Mouse (Mus musculus) spleen, adult 12 weeks (tissue): ENCODE data around the gene Stoml3.

ENCODE experiments used
- DNase-seq: peaks from one replicate; pipeline ENCODE4 v3.0.0; 2022; ENCODE audit warnings: low spot score

Stoml3 gene

DNA sequence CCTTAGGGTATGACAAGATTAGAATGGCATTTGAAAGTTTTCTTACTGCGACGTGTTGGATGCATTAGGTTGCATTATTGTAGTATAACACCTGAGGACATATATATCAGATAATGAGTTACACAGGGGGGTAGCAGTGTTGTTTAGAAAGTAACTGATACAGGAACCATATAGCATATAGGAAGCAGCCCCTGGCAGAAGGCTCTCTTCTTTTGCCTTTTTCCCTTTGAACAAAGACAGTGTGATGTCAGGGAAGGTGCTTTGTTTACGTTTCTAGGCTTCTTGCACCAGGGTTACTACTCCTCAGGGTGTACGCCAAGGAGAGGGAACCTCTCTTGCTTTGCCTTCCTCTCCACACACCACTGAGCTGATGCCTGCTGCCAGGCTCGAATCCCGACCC, at the start of gene Stoml3:
Stoml3 (plus strand) TSS at position 301 of the 400 bp plus-strand sequence.
- no peak for DNase-seq

DNA sequence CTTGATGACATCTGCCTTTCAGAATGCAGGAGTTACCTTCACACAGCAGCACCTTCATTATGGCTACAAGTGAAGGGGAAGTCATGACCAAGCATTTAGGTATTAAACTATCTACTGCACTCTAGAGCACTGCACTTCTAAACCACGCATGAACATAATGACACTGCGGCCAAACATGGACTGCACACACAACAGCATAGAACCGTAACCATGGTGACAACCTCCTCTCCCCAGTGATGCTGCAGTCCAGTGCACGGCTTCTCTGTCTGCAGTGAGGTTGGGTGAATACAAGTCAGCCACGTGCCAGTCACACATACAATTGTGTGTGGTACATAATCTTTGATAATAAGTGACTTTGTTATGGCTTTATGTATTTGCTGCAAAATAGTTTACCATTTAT, 42.9 kb upstream of the Stoml3 start:
- DNase-seq, result no peak

DNA sequence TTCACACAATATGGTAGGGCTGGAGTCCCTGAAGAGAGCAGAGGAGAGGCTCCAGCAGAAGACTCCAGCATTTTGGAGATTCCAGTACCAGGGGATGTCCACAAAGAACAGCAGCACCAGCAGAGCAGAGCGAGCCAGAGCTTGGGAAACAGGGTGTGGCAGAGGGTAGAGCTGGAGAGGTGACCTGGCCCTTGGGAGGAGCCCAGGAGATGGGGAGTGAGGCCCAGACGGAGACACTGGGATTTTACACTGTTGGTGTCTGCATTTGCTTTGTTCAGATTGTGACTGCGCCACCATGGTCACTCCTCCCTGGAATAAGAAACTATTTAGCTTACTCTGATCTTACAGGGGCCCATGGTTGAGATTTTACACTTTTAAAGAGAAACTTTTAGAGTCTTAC, 41.7 kb upstream of the Stoml3 start:
- DNase-seq, result no peak

DNA sequence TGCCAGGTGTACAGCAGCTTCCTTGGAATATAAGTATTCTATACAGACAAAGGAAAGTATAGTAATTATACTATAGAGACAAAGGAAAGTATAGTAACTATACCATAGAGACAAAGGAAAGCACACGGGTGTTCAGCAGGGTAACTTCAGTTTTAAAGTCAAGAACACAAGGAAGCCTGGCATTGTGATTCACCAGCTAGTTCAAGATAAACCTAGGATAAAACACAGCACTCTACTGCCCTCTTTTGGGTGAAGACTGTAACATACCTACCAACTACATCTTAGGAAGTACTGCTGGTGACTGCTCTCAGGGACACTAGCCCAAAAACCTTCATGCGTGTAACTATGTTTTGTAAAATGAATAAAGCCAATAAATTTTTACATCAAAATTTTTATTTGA, 40.2 kb upstream of the Stoml3 start:
- DNase-seq, result no peak

DNA sequence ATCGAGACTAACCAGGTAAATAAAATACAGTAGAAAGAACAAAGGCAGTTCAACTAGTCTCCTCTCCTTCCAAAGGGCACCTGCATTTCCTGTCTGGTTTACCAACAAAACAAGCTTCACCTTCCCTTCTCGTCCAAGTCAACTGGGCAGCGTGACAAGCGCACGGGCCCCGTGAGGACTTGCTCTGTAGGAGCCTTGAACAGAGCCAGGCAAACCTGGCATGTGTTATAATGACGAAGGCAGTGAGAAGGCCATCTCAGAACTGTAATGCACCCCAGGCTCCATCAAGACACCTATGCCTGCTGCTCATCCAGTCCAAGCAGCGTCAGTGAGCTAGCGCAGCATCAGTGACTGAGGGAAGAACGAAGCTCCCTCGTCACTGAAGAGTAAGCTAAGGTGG, 37.8 kb upstream of the Stoml3 start:
- DNase-seq, result no peak

DNA sequence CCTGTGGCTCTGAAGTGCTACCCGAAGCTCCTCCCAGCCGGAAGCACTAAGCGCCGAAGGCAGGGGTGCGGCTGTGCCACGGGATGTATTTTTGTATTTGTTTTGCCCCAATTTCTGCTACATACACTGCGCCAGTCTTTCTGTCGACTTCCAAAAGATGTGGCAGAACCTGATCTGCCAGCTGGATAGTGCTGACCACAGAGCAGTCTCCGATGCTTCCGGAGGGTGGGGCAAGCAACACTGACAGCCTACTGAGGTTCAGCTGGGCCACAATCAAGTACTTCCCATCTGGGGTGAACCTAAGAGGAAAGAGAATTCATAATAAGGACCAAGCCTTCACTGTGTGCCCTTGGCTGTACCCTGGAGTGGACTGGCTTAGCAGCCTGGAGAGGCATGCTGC, 36.1 kb upstream of the Stoml3 start:
- no peak for DNase-seq

DNA sequence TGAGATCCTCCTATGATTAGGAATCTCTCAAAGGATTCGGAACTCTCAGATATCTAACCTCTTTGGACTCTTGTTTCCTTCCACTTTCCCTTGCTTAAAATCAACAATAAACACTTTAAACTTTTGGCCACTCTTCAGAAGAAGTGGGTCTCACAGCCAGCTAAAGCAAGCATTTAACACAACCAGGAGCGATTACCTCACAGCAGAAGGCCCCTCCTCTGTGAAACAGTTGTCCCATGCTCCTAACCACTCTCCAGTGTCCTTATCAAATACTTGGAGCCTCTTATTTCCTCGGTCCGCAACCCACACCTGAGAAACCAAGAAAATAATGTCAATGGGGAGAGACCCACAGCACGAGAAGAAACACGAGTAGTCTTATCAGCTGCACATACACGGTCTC, 35.1 kb upstream of the Stoml3 start:
- DNase-seq, result no peak

DNA sequence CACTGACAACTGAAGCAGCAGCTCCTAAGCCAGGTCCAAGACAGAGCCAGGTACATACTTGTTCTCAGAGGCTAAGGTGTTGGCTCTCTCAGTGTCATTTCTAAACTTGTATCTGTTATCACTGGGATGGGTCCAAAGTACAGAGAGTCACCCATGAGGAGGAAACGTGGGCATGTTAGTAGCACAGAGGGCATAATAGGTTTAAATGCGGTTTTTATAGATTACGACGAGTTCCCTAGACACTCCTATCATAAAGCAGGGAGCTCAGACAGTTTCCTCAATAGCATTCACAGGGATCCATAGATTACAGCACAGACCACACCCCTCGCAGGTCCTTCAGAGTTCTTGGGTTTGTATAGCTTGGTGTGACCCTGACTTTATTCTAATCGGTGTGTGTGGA, 34.4 kb upstream of the Stoml3 start:
- no peak for DNase-seq

DNA sequence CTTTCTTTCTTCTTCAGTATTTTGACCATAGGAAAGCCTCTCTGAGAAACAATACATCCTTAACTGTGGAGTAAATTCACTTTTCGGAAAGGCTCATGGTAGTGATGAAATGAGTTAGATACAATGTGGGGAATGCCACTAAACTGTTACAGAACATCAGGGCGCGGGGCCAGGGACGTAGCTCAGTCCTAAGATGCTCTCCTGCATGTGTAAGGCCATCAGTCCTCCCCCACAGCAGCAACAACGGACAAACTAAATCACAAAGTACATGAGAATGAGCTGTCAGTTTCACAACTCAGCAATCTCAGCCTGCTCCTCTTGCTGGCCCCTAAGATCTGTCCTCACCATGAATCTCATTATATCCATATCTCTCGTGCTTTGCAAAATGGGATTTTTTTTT, 33.9 kb upstream of the Stoml3 start:
- no peak for DNase-seq

DNA sequence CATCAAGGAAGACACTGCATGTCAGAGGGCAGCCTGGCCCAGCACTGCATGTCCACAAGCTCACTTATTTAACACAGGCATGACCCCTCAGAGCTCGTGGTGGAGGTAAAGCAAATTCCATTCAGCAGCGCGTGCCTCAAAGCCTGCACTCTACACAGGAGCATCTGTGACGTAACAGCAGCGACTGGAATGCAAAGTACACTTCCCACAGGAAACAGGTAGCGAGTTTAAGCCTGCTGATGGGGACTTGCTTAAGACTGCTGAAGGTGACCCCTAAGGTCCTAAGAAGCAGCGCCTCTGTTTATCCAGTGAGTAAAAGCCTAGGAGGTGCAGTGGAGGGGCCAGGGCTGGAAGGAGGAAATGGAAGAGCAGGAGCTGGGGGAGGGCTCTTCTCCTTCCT, 33.5 kb upstream of the Stoml3 start:
- DNase-seq, result no peak

DNA sequence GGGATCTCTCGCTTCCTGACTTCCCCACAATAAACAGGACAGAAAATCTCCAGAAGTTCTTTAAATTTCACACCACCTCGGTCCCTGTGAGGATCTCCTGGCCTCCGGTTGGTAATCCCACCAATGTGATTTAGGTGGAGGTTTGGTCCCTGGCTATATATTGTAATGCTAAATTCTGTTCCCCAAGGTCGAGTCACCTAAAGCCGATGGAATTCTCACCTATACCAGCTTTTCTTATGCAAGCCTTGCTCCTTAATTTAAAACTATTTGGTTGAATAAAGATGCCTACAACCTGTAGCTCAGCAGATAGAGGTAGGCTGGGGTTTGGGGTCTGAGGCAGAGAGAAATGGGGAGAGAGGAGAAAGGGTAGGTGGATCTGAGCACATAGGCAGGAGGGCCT, 30.7 kb upstream of the Stoml3 start:
- DNase-seq, result no peak

DNA sequence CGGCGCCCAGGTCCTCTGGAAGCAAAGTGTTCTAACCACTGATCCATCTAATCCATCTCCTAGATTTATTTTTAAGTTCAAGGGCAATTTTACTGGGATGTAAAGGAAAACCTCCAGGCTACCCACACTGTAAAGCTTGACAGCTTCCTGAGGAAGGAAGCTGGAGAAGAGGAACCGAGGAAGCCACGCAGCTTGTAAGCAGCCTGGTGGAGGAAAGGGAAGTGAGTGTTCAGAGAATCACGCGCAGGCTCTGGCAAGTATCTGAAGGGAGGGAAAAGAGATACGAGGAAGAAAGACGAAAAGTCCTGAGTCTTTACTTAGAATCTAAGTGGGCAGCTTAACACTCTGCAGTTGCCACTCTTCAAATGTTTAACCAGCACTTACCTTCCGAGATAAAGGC, 28.3 kb upstream of the Stoml3 start:
- no peak for DNase-seq

DNA sequence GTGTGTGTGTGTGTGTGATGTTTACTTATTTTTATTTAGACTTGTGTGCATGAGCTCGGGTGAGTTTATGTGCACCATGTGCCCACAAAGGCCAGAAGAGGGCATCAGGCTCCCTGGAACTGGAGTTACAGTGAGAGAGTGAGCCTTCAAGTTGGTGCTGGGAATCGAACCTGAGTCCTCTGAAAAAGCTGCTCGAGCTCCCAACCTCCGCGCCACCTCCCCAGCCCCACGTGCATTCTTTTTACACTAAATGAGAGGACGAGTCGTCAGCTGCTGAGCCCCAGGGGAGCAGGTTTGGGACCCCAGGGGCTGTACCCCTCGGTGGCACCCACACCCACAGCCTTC, 25.8 kb upstream of the Stoml3 start:
- DNase-seq, result no peak

DNA sequence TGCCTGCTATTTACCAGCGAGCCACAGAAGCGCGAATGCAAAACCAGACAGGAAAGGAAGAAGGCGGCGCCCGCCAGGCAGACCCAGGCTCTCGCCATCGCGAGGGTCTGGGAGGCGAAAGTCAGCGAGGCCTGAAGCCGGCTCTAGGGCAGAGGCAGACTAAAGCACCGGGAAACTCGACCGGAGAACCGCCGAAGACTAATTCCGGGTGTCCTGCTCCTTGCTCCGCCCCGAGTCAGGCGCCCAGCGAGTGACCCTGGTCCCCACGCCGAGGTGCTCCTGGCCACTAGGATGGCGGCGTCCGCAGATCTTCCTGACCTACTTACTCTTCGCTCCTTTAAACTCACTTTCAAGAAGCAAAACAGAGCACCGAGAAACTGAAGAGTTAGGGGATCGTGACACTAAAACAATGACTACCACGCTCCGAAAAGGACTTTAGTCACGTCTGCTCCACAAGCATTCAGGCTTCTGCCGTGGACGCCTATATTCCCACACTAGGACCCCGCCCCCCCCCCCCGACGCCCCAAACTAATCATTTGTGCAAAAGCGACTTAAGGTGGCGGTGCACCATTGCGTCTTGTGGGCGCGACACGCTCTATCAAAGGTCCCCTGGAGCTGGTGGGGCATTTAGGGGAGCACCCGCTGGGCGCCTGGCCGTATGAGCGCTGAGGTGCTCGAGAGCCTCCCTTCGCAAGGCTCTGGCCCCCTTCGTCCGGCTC, 25.2 kb upstream of the Stoml3 start, which contains the start of the genes Nhlrc3 and Proser1:
Nhlrc3 (minus strand) TSS at position 287 of the 719 bp plus-strand sequence.
Proser1 (plus strand) TSS at position 621 of the 719 bp plus-strand sequence.
- peak; percentile 80 for DNase-seq

DNA sequence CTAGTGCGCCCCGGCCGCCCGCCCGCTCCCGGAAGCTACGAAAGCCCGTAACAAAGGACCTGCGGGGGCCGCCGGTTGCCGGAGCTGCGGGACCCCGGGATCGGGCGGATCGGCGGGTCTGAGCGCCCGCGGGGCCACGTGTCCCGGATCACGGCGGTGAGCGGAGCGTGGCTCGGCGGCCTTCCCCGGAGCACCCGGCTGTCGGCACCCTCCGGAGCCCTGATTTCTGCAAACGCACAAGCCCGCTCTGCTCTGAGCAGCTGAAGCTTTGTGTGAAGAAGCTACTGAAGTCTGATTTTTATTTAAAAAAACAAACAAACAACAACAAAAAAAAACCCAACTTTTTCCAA, 24.7 kb upstream of the Stoml3 start:
- no peak for DNase-seq

DNA sequence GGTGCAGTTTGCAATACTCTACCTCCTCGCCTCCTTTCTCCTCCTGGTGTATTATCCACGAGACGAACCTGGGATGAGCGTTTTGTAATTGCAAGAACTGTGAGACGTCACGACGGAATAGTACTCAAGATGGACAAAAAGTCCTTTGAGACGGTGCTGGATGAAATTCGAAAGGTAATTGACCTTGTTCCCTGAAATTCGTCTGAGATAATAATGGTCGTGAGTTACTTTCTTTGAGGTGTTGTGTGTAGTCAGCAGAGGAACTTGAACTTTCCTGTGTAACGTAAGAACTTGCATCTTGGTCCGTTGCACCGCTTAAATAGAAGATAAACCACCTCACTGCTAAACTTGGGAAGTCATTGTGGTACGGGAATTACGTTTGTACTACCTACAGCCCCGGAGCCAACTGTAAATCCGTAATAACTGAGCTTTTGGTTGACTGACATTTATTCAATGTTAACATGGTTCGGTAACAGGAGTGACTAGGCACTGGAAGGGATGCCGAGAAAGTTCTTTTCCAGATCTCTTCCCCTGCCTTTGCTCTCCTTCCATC, 24.2 kb upstream of the Stoml3 start:
- DNase-seq, result peak; percentile 6

DNA sequence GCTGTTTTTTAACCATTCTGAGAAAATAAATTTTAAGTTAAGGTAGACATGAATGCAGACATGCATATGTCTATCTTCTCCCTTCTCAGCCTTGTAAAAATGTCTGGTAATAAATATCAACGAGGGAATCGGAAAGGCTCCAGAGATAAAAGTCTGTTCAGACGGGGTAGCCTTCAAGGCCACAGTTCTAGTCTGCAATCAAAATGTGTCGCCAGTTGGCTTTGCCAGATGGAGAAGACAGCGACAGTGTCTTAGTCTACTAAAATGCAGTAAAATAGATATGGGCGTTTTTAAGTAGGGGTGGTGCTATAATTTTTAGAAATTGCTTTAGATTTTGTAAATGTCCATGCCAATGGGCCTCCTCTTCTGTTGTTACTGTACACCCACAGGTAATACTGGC, 23.1 kb upstream of the Stoml3 start:
- no peak for DNase-seq

DNA sequence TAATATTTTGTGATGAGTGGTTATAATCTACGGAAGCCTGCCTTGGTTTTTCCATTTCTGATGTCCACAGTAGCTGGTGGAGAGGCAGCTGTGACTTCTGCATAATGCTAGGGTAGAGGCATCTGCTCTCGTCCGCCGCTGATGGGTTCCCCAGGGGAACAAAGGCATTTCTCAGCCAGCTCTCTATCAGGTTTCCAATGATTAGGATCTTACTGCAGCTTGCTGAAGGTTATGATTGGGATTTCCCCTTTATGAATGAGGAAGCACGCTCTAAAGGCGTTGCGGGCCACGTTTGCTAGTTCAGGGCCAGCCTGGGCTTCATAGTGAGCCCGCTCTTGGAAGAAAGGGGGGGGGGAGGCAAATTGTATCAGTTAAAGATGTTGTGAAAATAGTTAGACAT, 22.0 kb upstream of the Stoml3 start:
- no peak for DNase-seq

DNA sequence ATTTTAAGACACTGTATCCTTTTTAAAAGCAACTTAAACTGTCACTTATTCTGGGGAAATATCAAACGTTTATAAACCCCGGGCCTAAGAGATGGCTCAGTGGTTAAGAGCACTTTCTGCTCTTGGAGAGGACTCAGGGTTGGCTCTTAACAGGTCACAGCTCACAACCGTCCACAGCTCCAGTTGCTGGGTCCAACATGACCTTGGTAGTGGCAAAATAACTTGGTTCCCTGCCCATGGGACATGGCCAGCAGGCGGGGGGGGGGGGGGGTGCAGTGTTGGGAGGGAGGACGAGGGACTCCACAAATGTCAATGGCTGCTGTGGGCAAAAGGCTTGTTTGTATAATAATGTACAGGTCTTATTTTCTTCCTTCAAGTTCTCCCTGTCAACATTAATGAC, 21.1 kb upstream of the Stoml3 start:
- DNase-seq, result no peak

DNA sequence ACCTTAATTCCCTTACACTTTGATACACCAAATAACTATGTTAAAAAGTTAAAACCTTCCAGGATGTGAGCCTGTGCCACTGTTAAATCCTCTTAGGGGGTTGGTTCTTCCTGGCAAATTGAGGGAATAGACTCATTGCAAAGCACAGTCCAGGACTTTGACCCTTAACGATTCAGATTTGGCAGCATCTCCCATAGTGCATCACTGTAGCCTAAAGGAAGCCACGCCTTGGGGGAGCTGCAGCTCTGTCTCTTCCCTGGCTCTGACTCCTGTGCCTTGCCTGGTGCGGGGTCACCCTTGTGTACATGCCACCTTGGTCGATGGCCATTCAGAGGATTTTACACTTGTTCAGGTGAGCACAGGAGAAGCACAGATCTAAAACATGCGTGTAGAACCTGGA, 18.8 kb upstream of the Stoml3 start:
- no peak for DNase-seq

DNA sequence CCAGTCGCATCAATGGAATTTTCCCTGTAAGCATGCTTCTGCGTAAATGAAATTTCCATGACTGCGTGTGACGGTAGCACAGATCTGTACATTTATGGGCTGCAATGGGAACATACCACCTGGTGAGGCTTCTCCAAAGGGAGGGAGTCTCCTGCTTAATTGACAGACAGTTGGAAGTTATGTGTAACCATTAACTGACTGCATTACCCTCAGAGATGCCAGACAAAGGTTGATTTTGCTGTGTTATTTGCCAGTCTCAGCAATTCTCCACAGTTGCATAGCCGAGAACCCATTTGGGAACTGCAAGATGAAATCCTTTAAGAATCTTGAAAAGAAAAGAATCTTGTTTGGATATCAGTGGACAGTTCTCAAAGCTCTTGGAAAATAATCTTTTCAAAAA, 16.4 kb upstream of the Stoml3 start:
- DNase-seq, result no peak

DNA sequence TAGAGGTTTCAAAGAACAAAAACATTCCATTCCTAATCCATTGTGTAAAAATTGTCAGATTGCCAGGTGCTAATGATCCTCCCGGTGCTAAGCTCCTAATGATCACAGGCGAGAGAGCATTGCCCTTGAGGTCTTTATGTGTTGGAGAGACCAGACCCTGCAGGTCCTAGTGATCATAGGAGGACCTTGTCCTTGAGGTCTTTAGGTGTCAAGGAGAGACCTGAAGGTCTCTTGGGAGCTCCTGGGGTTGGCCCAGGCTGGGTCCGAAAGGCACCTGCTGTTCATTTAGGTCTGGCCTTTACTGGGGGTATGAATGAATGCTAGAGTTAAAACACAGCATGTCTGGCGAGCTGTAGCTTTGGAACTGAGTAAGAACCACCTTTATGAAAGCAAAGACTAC, 14.3 kb upstream of the Stoml3 start:
- DNase-seq, result no peak

DNA sequence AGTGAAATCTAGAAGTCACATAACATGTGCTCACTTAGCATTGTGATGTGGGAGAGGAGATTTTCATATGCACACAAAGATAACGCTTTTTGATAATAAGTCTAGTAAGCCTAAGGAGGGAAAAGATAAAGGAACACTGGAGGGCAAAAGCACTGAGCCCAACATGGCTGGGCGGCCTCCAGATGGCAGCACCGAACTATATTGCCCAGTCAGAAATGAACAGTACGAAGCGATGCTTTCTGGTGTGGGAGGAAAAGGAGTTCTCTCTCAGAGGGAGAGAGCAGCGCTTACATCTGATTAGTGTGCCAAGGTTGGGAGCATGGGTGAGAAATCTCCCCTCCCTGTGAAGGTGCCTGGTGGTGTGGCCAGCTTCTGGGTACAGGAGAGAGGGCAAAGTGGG, 12.6 kb upstream of the Stoml3 start:
- DNase-seq, result no peak

DNA sequence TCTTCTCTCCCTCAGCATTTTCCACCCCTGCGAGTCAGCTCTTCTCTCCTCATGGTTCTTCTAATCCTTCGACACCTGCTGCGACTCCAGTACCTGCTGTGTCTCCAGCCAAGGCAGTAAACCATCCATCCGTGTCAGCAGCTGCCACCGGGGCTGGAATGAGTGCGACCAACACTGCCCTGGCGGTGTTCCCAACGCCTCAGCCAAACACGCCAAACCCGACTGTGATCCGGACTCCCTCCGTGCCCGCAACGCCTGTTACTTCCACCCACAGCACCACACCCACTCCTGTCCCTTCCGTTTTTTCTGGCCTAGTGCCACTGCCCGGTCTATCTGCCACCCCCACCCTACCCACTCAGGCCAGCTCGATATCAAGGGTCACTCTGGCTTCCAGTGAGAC, 11.0 kb upstream of the Stoml3 start:
- DNase-seq, result no peak
